Mouse (Mus musculus): ENCODE measurements at regions not wholly inside any gene's neighbourhood (a gene's known extent, or its start where the extent isn't known, plus 50 kb on each side); places are given as distances from the start of the nearest gene placed in this dataset.

- 0 out of 2 replicates have a peak, but pooled peaks have one; percentile 27 for TF ChIP-seq CTCF (IDR thresholded peaks at IDR 0.05; ENCODE audit: control insufficient read depth, insufficient read depth, low read length)
- TF ChIP-seq POLR2A (IDR thresholded peaks at IDR 0.05; ENCODE audit: borderline replicate concordance, control insufficient read depth, low read depth, low read length), result no peak
Observed at GRCm38 (mm10) chr3:19904446-19905275, 52.2 kb upstream of the Cp start.

Data from bone marrow, adult 2 months (tissue).